Mouse (Mus musculus) erythroid progenitor cell, adult 5-6 weeks (primary cell): Measurements from ENCODE around the gene Celf1. TPM values are rescaled to one million over a fixed set of nuclear protein-coding genes. Genes with fewer than 3 reads are reported as not detected.

ENCODE experiments used
- ATAC-seq: replicated peaks from 2 replicates; pipeline ENCODE4 v1.8.0; 2016; ENCODE audit warnings: moderate number of reproducible peaks, mild to moderate bottlenecking, moderate TSS enrichment, inconsistent platforms; ENCODE audit not compliant: poor library complexity, low FRiP score, severe bottlenecking
- total RNA-seq, 2 experiments: library from RNA; stranded (forward) in 1 of 2; stranded (reverse) in 1 of 2; fragments of 150-400 nt in 1 of 2; fragments of 186-747, 209-891 nt in 1 of 2; gene quantifications; 2 replicates each; pipeline versions ENCODE4 v1.2.3 to v1.2.4; 2015 to 2017; ENCODE audit warnings: low replicate concordance in 2 of 2

Gene Celf1
- total RNA-seq, 2 experiments from 2014 or later: 114 to 119 TPM

GRCm38 (mm10) chr2:90932273-90932672 is 7.9 kb upstream of the Celf1 start:
- no peak for ATAC-seq

- no peak for ATAC-seq
These were observed 1.8 kb upstream of the Celf1 start for GRCm38 (mm10) chr2:90938362-90938761.

DNA sequence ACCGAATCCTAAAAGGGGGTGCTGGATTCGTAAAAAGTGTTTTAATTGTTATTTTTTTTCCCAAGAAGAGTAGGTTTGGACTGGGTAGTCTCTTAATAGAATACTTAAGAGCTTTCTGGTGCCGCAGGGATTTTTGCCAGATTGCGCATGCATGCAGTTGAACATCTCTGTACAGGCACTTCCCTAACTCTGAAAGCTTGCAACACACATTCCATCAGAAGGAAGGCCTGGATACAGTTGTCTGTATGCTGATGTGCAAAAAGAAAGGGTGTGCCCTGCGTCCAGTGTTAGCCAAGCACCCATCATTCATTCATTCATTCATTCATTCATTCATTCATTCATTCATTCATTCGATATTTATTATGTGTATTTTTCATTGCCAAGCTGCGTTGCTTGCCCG is 432 bp upstream of the Celf1 start:
- no peak for ATAC-seq

DNA sequence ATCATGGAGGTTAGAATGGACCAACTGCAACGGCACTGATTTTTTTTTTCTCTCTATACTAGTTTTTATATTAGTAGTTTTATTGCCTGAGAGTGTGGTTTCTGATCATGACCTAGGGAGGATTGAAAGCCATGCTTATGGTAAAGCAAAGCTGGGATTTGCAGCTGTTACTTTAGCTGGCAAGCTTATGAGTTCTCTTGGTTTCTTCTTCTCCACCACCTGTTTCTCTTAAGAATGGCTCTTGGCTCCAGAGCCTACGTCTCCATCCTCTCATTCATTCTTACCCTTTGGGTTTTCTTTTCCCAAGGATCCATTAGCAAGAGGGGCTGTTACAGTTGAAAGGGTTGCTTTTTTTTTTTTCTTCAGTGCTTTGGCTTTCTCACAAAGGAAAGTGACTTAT is 1.6 kb downstream of the Celf1 start:
- ATAC-seq: no peak

- no peak for ATAC-seq
These were observed 10.0 kb downstream of the Celf1 start for GRCm38 (mm10) chr2:90950149-90950548.

DNA sequence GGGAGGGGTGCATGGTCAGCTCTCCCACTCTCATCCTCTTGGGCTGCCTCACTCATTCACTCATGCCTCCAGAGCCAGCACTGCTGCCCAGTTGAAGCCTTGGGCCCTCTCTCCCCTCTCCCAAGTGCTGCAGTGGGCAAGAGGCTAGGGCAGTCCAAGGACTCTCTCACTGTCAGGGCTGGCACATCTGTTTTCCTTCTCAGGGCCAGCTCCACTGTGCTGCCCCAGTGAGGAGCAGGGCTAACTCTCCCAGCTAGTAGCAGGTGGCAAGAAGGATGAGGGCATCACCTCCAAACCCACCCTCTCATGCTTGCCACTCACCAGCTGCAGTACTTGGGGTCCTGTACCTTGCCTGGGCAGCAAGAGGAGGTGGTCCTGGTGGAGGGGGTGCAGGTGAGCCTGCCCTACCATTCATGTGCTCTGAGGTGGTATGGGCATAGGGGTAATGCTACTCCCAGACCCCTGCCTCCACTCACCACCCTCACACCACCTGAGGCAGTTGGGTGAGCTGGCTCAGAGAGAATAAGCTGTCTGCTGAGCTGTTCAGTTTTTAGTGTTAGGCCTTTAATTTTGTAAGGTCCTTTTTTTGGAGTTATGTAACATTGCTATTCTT is 10.5 kb downstream of the Celf1 start:
- ATAC-seq: no peak

GRCm38 (mm10) chr2:90953461-90953860 is 13.3 kb downstream of the Celf1 start:
- no peak for ATAC-seq

GRCm38 (mm10) chr2:90956053-90956452 is 15.9 kb downstream of the Celf1 start:
- no peak for ATAC-seq

GRCm38 (mm10) chr2:90958856-90959255 is 18.7 kb downstream of the Celf1 start:
- ATAC-seq: no peak

DNA sequence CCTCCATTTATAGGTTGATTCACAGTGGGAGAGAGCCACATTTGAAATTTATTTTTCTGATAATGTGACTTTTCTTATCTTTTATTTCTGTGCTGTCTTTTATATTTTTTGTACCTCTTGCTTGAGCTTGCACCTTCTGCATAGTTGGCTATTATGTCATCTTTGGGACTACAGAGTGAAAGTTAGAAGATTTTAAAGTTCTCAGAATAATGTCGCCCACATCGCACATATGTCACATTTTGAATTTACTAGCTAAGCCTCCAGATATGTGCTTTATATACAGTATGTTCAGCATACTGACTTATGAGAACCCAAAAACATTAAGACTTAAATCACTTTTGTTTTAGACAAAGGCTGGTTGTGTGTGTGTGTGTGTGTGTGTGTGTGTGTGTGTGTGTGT is 19.8 kb downstream of the Celf1 start:
- ATAC-seq: no peak

DNA sequence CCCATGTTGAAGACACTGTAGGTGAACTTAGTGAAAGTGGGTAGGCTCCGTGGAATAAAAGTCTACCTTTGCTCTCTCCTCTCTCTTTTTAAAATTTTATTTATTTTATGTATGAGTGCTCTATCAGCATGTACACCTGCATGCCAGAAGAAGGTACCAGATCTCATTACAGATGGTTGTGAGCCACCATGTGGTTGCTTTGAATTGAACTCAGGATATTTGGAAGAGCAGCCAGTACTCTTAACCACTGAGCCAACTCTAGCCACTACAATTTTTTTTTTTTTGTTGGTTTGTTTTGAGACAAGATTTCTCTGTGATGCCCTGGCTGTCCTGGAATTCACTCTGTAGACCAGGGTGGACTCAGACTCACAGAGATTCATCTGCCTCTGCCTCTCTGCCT is 23.1 kb downstream of the Celf1 start:
- no peak for ATAC-seq

GRCm38 (mm10) chr2:90964811-90965465 is 24.8 kb downstream of the Celf1 start:
- no peak for ATAC-seq

- no peak for ATAC-seq
These were observed 25.4 kb downstream of the Celf1 start for GRCm38 (mm10) chr2:90965466-90966080.

DNA sequence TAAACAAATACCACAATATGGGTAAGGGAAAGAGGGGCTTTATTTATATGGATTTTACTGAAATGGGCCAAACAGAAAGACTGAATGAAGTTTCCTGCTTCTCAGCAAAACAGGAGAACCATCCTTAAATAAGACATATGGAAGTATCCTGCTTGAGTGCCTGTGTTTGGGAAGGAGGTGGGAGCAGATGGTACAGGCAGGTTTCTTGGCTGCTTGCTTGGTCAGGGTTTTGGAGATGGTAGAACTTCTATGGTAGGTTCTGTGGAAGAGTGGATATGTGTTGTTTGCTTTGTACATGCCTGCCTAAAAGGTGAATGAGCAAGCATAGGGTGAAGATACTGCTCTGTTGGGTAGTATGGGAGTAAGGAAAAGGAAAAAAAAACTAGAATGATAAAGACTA is 30.4 kb downstream of the Celf1 start:
- ATAC-seq: no peak

- no peak for ATAC-seq
These were observed 33.9 kb downstream of the Celf1 start for GRCm38 (mm10) chr2:90974101-90974500.

DNA sequence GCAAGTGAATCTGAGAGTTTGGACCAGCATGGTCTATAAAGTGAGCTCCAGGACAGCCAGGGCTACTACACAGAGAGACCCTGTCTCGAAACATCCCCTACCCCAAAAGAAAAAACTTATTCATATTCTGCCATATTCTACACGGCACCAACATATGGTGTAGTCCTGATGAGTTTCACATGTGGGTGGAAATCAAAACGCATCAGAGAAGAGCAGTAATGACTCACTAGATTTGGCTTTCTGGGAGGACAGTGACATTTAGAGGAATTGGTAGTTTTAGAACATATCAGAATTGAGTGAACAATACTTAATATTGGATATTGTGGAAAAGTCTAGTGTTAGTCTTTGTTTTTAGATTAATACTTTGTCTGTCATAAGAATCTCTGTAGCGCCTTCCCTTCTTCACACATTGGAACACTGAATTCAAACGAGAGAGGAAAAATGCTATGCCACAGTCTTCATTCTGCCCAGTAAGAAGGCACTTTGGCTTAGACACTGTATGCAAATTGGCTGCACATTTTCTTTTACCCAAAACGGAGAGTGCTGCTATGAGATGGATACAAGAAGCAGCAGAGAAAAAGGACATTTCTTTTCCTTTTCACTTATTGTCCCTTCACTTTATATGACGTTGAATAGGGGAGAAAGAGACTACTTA is 35.1 kb downstream of the Celf1 start:
- no peak for ATAC-seq

GRCm38 (mm10) chr2:90976590-90976989 is 36.4 kb downstream of the Celf1 start:
- ATAC-seq: no peak

DNA sequence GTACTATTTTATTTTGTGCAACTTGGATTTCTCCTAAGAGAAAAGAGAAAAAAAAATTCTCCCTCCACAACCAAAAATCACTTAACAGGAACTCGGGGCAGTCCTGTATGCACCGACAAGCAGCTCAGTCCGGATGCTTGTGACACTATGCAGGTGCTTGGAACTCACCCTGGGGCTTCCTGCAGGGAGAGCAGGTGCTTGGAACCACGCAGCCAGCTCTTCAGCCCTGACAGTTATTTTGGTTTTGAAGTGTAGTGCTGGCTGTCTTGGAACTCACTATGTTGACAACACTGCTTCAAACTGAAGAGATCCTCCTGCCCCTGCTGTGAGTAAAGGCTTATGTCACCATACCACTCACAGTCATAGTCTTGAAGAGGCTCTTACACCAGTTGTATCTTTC is 37.1 kb downstream of the Celf1 start:
- ATAC-seq: no peak

GRCm38 (mm10) chr2:90986055-90986454 is 45.9 kb downstream of the Celf1 start:
- no peak for ATAC-seq

- no peak for ATAC-seq
These were observed 68.4 kb downstream of the Celf1 start for GRCm38 (mm10) chr2:91008536-91008935.

DNA sequence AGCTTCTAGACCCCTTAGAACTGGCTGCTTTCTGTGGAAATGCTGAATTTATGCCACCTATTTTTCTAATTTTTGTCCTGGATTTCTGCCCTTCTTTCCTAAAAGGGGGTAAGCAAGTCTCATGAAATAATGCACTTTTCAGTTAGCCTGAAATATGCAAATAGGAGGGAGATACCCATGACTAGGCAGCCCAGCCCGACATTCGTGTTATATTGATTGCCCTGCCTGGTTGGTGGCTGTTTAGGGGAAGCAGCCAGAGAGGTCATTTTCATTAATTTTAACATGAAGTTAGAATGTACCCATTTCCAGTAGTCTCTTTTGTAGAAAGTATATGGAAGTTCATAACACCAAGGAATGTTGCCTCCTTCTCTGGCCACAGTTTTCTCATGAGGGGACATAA is 73.7 kb downstream of the Celf1 start:
- ATAC-seq: no peak
